Mouse (Mus musculus): Measurements from ENCODE around the gene Amy2a2. TPM values are rescaled to one million over a fixed set of nuclear protein-coding genes. Genes with fewer than 3 reads are reported as not detected.
"Not testable (repeated sequence)": the region's sequence is repeated elsewhere in the genome, so short reads cannot be mapped to it uniquely, and the experiment has no call there.

The Amy2a2 gene
- total RNA-seq (2021): not detected
- long read RNA-seq, experiment 1: 0 reads
- long read RNA-seq, experiment 2: 0 reads

GRCm38 (mm10) chr3:113356558-113356957 lies at the start of gene Amy2a2:
Amy2a2 (minus strand) TSS chr3:113356658.
- intact Hi-C loops (cut with DNase I); DNase-seq: not testable (repeated sequence)

- DNase-seq; intact Hi-C loops (cut with DNase I): not testable (repeated sequence)
Measured at GRCm38 (mm10) chr3:113345484-113345883, 11.0 kb downstream of the Amy2a2 start.

- intact Hi-C loops (cut with DNase I); DNase-seq: not testable (repeated sequence)
Measured at GRCm38 (mm10) chr3:113323952-113324351, 32.5 kb downstream of the Amy2a2 start, which contains the start of gene Amy2a3. Amy2a3 (minus strand) TSS chr3:113324052.

- intact Hi-C loops (cut with DNase I): not testable (repeated sequence)
Measured at GRCm38 (mm10) chr3:113312937-113313336, 43.5 kb downstream of the Amy2a2 start.

More at GRCm38 (mm10) chr3:113312937-113313336, 43.5 kb downstream of the Amy2a2 start:
- DNase-seq: not testable (repeated sequence)

Other genes with a start within 250 kb of the Amy2a2 start
- not detected for gene Amy2a5, start 97.8 kb downstream of the Amy2a2 start, total RNA-seq (2021)
- gene Amy2a4, start 65.2 kb downstream of the Amy2a2 start, total RNA-seq (2021): not detected
- not detected for gene Amy2a3, start 32.6 kb downstream of the Amy2a2 start, total RNA-seq (2021)
- not detected for gene Amy2a1, start 175.8 kb upstream of the Amy2a2 start, total RNA-seq (2021)